Mouse (Mus musculus) pancreas, adult 10 weeks (tissue): Measurements from ENCODE around the gene Acta1. TPM values are rescaled to one million over a fixed set of nuclear protein-coding genes. Genes with fewer than 3 reads are reported as not detected.

Experiments used
- polyA plus RNA-seq: library from polyadenylated mRNA; stranded (reverse); fragments of 350-450 nt; fragmentation: Illumina TruSeq; extraction: RNeasy Lipid Tissue Mini Kit (QIAGEN cat#74804); gene quantifications from one replicate; pipeline ENCODE4 v1.2.3, GENCODE M21; 2015; ENCODE audit warnings: low read depth, low replicate concordance; ENCODE audit not compliant: insufficient read depth

Acta1 gene
- polyA plus RNA-seq: not detected

DNA sequence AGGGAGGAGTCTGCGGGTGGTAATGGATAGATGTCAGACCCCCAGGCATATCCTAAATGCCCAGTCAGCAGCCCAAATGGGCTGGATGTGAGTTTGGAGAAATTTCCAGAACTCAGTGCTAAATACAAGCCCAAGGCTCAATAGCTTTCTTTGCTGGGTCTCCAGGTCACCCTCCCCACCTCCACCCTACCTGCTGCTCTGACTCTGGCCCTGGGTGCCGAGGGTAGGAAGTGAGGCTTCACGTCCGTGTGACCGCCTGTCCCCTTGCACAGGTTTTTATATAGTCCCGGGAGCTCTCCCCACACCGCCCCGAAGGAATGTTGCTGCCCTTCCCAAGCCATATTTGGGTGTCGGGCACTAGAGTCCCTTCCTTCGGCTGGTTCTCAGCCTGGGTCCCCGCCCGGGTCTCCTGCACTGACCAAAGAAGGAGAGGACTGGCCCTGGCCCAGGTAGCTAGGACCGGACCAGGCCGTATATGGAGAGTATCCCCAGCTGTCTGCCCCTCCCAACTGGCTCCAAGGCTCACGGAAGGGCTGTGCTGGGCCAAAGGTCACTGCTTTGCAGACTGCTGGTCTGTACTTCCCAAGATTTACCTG, at the start of gene Acta1:
Gene Acta1 (minus strand): TSS at position 250 of the 596 bp plus-strand sequence.

DNA sequence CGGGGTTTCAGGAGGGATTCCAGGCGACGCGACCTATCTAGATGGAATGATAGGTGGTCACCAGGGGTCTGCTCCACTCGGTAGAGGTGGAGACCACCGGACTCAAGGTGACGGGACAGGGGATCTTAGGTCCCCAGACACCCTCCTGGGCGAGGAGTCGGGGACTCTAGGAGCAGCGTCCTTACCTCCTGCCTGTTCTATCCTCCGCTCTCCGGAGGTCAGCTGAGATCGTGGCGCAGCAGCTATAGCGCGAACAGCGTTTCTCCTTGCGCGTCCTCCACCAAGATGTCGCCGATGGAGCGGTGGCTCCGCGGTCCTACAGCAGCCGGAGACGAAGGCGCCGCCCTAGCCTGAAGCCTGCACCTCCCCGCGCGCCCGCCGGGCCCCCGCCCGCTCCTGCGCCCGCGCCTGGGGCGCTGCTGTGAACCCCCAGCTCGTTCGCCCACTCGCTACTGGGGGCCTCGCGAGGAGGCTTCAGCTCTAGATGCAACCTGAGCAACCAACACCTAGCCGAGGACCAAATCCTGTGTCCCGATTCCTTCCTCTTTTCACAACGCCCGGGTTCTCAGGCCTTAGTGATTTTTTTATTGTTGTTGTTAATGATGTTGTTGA, 34.8 kb downstream of the Acta1 start, which contains the start of gene Ccsap:
Gene Ccsap (minus strand): TSS at position 562 of the 612 bp plus-strand sequence.

Other genes starting within 250 kb of the Acta1 start
- 17.9 TPM for gene Rhou, start 240.8 kb downstream of the Acta1 start, polyA plus RNA-seq
- 5.6 TPM for gene Rab4a, start 88.8 kb downstream of the Acta1 start, polyA plus RNA-seq
- not detected for gene Ccsap, start 34.5 kb downstream of the Acta1 start, polyA plus RNA-seq
- 2.0 TPM for gene Nup133, start 54.5 kb upstream of the Acta1 start, polyA plus RNA-seq
- 4.5 TPM for gene Abcb10, start 88.4 kb upstream of the Acta1 start, polyA plus RNA-seq
- gene Taf5l, start 126.6 kb upstream of the Acta1 start, polyA plus RNA-seq: 4.8 TPM
- gene Urb2, start 126.8 kb upstream of the Acta1 start, polyA plus RNA-seq: 1.4 TPM